Mouse (Mus musculus): ENCODE results near the gene BC030500. TPM values are rescaled to one million over a fixed set of nuclear protein-coding genes. Genes with fewer than 3 reads are reported as not detected.

The BC030500 gene
- 0.32 TPM in 1 of 2 replicates, not detected in the other for polyA plus RNA-seq (2012; rRNA removed)

GRCm38 (mm10) chr8:58911677-58912076 is at the start of gene BC030500:
TSS of gene BC030500 (plus strand) at chr8:58911755.

GRCm38 (mm10) chr8:58912196-58912839 is 763 bp downstream of the BC030500 start, which contains the start of gene Galntl6:
TSS of gene Galntl6 (minus strand) at chr8:58912640.

Other genes starting within 250 kb of the BC030500 start
- not detected in 2 replicates for gene Galntl6, start 885 bp downstream of the BC030500 start, polyA plus RNA-seq (2012; rRNA removed)

All from ovary, adult 2 months (tissue).